Mouse (Mus musculus) myocyte (in vitro differentiated cells): ENCODE results near the gene Tmigd3. TPM values are rescaled to one million over a fixed set of nuclear protein-coding genes. Genes with fewer than 3 reads are reported as not detected.

ENCODE experiments used
- H3K27me3 ChIP-seq: one replicate; pipeline ENCODE4 v1.6.1; 2011; ENCODE audit not compliant: control insufficient read depth, insufficient read depth, insufficient read length
- H3K36me3 ChIP-seq: one replicate; pipeline ENCODE4 v1.6.1; 2011; ENCODE audit not compliant: control insufficient read depth, insufficient read depth
- H3K4me2 ChIP-seq: one replicate; pipeline ENCODE4 v1.6.1; 2011; ENCODE audit warnings: low read depth, control low read depth
- H3K4me3 ChIP-seq: one replicate; pipeline ENCODE4 v1.5.1; 2011; ENCODE audit warnings: mild to moderate bottlenecking, control low read depth, moderate library complexity
- H3K79me2 ChIP-seq: one replicate; pipeline ENCODE4 v1.6.1; 2011; ENCODE audit not compliant: control insufficient read depth, insufficient read depth
- H3ac ChIP-seq: one replicate; pipeline ENCODE4 v1.6.1; 2011; ENCODE audit not compliant: control insufficient read depth, insufficient read length
- CEBPB ChIP-seq: IDR thresholded peaks from 2 replicates; pipeline ENCODE4 v1.6.1; 2011; ENCODE audit warnings: mild to moderate bottlenecking, moderate library complexity; ENCODE audit not compliant: poor library complexity, insufficient read depth, severe bottlenecking
- E2F4 ChIP-seq: IDR thresholded peaks from one replicate; pipeline ENCODE4 v1.6.1; 2011; ENCODE audit warnings: mild to moderate bottlenecking, control low read depth, moderate library complexity; ENCODE audit not compliant: insufficient read depth
- MAX ChIP-seq: IDR thresholded peaks from one replicate; pipeline ENCODE4 v1.6.1; 2011; ENCODE audit warnings: low read depth, mild to moderate bottlenecking, control low read depth
- MYOD1 ChIP-seq, 3 experiments: IDR thresholded peaks; one replicate each; pipeline ENCODE4 v1.6.1; 2011; ENCODE audit warnings: control low read depth in 2 of 3, low read depth in 2 of 3, mild to moderate bottlenecking in 2 of 3, moderate library complexity in 1 of 3; ENCODE audit not compliant: insufficient read length in 2 of 3, control insufficient read depth in 1 of 3
- MYOG ChIP-seq, 3 experiments: IDR thresholded peaks; one replicate each; pipeline ENCODE4 v1.6.1; 2011; ENCODE audit warnings: control low read depth in 2 of 3, low read depth in 2 of 3, mild to moderate bottlenecking in 2 of 3; ENCODE audit not compliant: insufficient read length in 2 of 3, control insufficient read depth in 1 of 3, insufficient read depth in 1 of 3
- POLR2A ChIP-seq: IDR thresholded peaks from one replicate; pipeline ENCODE4 v1.6.1; 2011; ENCODE audit warnings: low read depth, mild to moderate bottlenecking, control low read depth, moderate library complexity; ENCODE audit not compliant: insufficient read length
- POLR2AphosphoS2 ChIP-seq: IDR thresholded peaks from one replicate; pipeline ENCODE4 v1.6.1; 2011; ENCODE audit warnings: low read depth, control low read depth; ENCODE audit not compliant: insufficient read length
- REST ChIP-seq: IDR thresholded peaks from one replicate; pipeline ENCODE4 v1.6.1; 2011; ENCODE audit warnings: mild to moderate bottlenecking, control low read depth, moderate library complexity; ENCODE audit not compliant: insufficient read depth, insufficient read length
- SRF ChIP-seq: IDR thresholded peaks from one replicate; pipeline ENCODE4 v1.6.1; 2011; ENCODE audit warnings: low read depth; ENCODE audit not compliant: control insufficient read depth, insufficient read length
- TCF12 ChIP-seq: IDR thresholded peaks from one replicate; pipeline ENCODE4 v1.6.1; 2011; ENCODE audit warnings: mild to moderate bottlenecking, control low read depth; ENCODE audit not compliant: poor library complexity, insufficient read depth, severe bottlenecking
- TCF3 ChIP-seq: IDR thresholded peaks from one replicate; pipeline ENCODE4 v1.6.1; 2011; ENCODE audit warnings: low read depth, control low read depth; ENCODE audit not compliant: insufficient read length
- USF1 ChIP-seq: IDR thresholded peaks from one replicate; pipeline ENCODE4 v1.6.1; 2011; ENCODE audit warnings: low read depth, mild to moderate bottlenecking, control low read depth, moderate library complexity
- polyA plus RNA-seq: library from polyadenylated mRNA; unstranded; fragments of >200 nt; fragmentation: generic; extraction: Trizol; gene quantifications from one replicate; pipeline ENCODE4 v1.2.1, GENCODE M21; 2012; ENCODE audit warnings: missing spikeins

The Tmigd3 gene
- polyA plus RNA-seq, 1 experiment = 0.48 TPM

DNA sequence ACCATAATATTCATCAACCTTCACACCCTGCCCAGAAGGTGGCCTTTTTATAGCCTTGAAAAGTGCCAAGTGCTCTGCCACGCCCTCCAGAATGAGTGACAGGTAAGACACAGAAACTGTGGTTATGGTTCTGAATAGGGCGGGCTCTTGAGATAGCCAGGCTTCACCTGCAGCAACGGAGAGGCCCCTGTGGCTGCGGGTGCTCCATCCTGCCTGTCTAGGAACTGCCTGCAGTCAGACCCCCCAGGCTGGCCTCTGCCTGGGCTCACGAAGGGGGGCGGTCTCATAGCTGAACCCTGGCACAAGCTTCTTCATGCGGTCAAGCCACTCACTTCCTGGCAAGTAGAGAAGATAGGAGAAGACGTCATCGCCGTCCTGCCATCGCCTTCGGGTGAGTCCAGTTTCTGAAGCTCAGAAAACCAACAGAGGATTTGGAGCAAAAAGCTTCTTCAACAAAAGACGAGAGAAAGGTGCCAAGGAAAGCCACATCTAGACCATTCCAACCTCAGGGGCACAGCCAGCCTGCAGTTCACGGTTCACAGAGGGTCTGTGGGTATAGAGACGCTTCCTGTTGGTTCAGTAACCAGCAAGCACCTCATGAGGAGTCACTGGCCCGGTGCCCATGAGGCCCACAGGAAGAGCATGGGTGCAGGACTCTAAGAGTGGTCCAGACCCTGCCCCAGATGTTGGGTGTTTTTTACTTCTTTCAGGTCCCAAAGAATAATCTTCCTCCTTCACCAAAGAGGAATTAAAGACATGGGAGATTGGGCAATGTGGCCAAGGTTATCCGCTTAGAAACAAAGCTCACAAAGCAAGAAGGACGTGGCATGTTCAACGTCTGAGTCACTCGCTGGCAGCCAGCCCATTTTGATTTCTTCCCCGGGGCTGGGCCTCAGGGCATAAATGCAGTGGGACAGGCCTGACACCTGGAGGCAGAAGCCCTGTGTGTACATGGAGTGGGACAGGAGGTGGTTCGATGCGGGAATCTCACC lies 24.2 kb downstream of the Tmigd3 start:
- no peaks in the 10 kb centered on the region for H3K79me2 ChIP-seq
- H3K4me2 ChIP-seq = peak overlapping the region; percentile 55
- TF ChIP-seq SRF = no peak
- peak; percentile 66; the same call in 1 of the 2 replicates for TF ChIP-seq CEBPB
- H3K36me3 ChIP-seq = no peaks in the 10 kb centered on the region
- H3K4me3 ChIP-seq = no peak overlapping the region
- no peaks in the 10 kb centered on the region for H3K27me3 ChIP-seq
- H3ac ChIP-seq = no peak overlapping the region

DNA sequence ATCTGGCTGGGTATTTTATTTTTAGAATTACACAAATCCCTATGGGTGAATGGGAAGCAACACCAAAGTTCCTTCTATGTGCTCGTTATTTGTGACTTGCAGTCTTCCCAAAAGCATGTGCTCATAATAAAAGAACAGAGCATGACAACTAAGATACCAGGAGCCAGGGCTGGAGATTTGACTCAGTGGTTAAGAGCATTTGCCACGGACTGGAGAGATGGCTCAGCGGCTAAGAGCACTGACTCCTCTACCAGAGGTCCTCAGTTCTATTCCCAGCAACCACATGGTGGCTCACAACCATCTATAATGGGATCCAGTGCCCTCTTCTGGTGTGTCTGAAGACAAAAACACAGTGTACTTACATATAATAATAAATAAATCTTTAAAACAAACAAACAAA lies 26.1 kb downstream of the Tmigd3 start:
- Histone ChIP-seq H3ac (no peak overlapping the region), H3K4me3 (no peak overlapping the region), H3K27me3 (no peaks in the 10 kb centered on the region), H3K36me3 (no peaks in the 10 kb centered on the region), H3K4me2 (no peak overlapping the region), H3K79me2 (no peaks in the 10 kb centered on the region)
- TF ChIP-seq MYOD1 (IDR thresholded peaks at IDR 0.05; ENCODE audit: control insufficient read depth in 1 of 3, insufficient read length in 2 of 3, low read depth in 2 of 3) = no peak
- TF ChIP-seq USF1 = no peak
- TF ChIP-seq POLR2A = no peak
- TF ChIP-seq TCF3 = no peak
- no peak for TF ChIP-seq E2F4
- no peak for TF ChIP-seq MYOG (IDR thresholded peaks at IDR 0.05; ENCODE audit: control insufficient read depth in 1 of 3, insufficient read depth in 1 of 3, insufficient read length in 2 of 3, low read depth in 2 of 3)
- no peak for TF ChIP-seq CEBPB
- no peak for TF ChIP-seq POLR2AphosphoS2
- TF ChIP-seq REST = no peak
- no peak for TF ChIP-seq MAX
- TF ChIP-seq TCF12 = no peak
- no peak for TF ChIP-seq SRF

- Histone ChIP-seq H3ac (no peak overlapping the region), H3K4me2 (no peak overlapping the region), H3K36me3 (no peaks in the 10 kb centered on the region), H3K27me3 (no peaks in the 10 kb centered on the region), H3K4me3 (no peak overlapping the region), H3K79me2 (no peaks in the 10 kb centered on the region)
- TF ChIP-seq MYOG (IDR thresholded peaks at IDR 0.05; ENCODE audit: control insufficient read depth in 1 of 3, insufficient read depth in 1 of 3, insufficient read length in 2 of 3, low read depth in 2 of 3) (no peak), TCF3 (no peak), SRF (no peak), POLR2AphosphoS2 (no peak), POLR2A (no peak), MAX (no peak), REST (no peak), TCF12 (no peak), USF1 (no peak), MYOD1 (IDR thresholded peaks at IDR 0.05; ENCODE audit: control insufficient read depth in 1 of 3, insufficient read length in 2 of 3, low read depth in 2 of 3) (no peak), CEBPB (no peak), E2F4 (no peak)
These were observed 27.6 kb downstream of the Tmigd3 start for GRCm38 (mm10) chr3:105898325-105898724.

DNA sequence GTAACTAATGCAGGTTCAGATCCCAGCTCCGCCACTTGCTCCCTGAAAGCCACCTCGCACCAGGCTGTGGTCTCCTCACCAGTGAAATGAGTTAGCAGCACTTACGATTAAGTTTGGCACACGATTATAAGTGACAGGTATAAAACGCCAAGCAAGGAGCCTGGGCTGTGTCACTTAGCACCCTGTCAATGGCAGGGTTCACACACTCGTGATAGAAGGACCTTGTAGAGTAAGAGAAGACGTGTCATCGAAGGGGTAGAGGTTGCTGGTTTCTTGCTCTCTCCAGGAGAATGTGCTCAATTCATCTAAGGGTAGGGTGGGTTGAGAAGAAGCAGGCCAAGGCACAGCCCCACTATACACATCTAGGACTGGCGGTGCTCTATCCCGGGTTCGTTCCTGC lies 28.2 kb downstream of the Tmigd3 start:
- H3K4me2 ChIP-seq = no peak overlapping the region

More for the DNA sequence above, 28.2 kb downstream of the Tmigd3 start:
- no peaks in the 10 kb centered on the region for H3K36me3 ChIP-seq
- H3ac ChIP-seq = no peak overlapping the region
- no peaks in the 10 kb centered on the region for H3K79me2 ChIP-seq
- no peak overlapping the region for H3K4me3 ChIP-seq
- no peak for TF ChIP-seq SRF
- TF ChIP-seq CEBPB = no peak
- no peak for TF ChIP-seq TCF3
- no peak for TF ChIP-seq USF1
- no peak for TF ChIP-seq POLR2A
- no peak for TF ChIP-seq REST
- no peak for TF ChIP-seq POLR2AphosphoS2
- TF ChIP-seq MAX = no peak
- TF ChIP-seq E2F4 = no peak
- no peak for TF ChIP-seq MYOD1 (IDR thresholded peaks at IDR 0.05; ENCODE audit: control insufficient read depth in 1 of 3, insufficient read length in 2 of 3, low read depth in 2 of 3)
- TF ChIP-seq TCF12 = no peak
- no peak for TF ChIP-seq MYOG (IDR thresholded peaks at IDR 0.05; ENCODE audit: control insufficient read depth in 1 of 3, insufficient read depth in 1 of 3, insufficient read length in 2 of 3, low read depth in 2 of 3)
- no peaks in the 10 kb centered on the region for H3K27me3 ChIP-seq
